Mouse (Mus musculus) heart, embryonic 14.5 days (tissue): ENCODE data around the gene Ccr4. TPM values are rescaled to one million over a fixed set of nuclear protein-coding genes. Genes with fewer than 3 reads are reported as not detected.

Experiments
- ATAC-seq: fragments of 200-750 bp; cut with Nextera tagmentation; 2 replicates; pipeline ENCODE4 v1.8.0; 2017; ENCODE audit warnings: low read depth, moderate TSS enrichment; ENCODE audit not compliant: insufficient number of reproducible peaks, insufficient read depth, low FRiP score
- H3K27ac ChIP-seq, 2 experiments: fragments of 200-500 bp in 1 of 2; fragments of 300-500 bp in 1 of 2; sonication (generic) in 1 of 2; replicated peaks in 1 of 2; 2 replicates each; pipeline ENCODE4 v1.5.1; 2012 to 2014; ENCODE audit warnings: low read depth in 2 of 2, low read length in 2 of 2, control low read depth in 1 of 2, mild to moderate bottlenecking in 1 of 2, mixed read lengths in 1 of 2; ENCODE audit not compliant: control insufficient read depth in 1 of 2, insufficient read depth in 1 of 2
- H3K27me3 ChIP-seq: fragments of 300-500 bp; sonication (generic); 2 replicates; pipeline ENCODE4 v1.6.1; 2014; ENCODE audit warnings: mild to moderate bottlenecking, low read length, control low read depth; ENCODE audit not compliant: control insufficient read depth, insufficient read depth
- H3K36me3 ChIP-seq: fragments of 300-500 bp; sonication (generic); 2 replicates; pipeline ENCODE4 v1.6.1; 2014; ENCODE audit warnings: mild to moderate bottlenecking, control low read depth, low read length, mixed read lengths; ENCODE audit not compliant: control insufficient read depth, insufficient read depth
- H3K4me1 ChIP-seq, 2 experiments: fragments of 200-500 bp in 1 of 2; fragments of 300-500 bp in 1 of 2; sonication (generic) in 1 of 2; 2 replicates each; pipeline ENCODE4 v1.6.1; 2012 to 2014; ENCODE audit warnings: low read length in 2 of 2, control low read depth in 1 of 2, mixed read lengths in 1 of 2; ENCODE audit not compliant: control insufficient read depth in 2 of 2, insufficient read depth in 2 of 2
- H3K4me2 ChIP-seq: fragments of 300-500 bp; sonication (generic); 2 replicates; pipeline ENCODE4 v1.6.1; 2014; ENCODE audit warnings: mild to moderate bottlenecking, low read length
- H3K4me3 ChIP-seq, 2 experiments: fragments of 200-500 bp in 1 of 2; fragments of 300-500 bp in 1 of 2; sonication (generic) in 1 of 2; 2 replicates each; pipeline ENCODE4 v1.5.1; 2012 to 2014; ENCODE audit warnings: low read length in 2 of 2, mild to moderate bottlenecking in 2 of 2, control low read depth in 1 of 2, low read depth in 1 of 2, moderate library complexity in 1 of 2; ENCODE audit not compliant: control insufficient read depth in 1 of 2, insufficient read depth in 1 of 2
- H3K9ac ChIP-seq: fragments of 300-500 bp; sonication (generic); 2 replicates; pipeline ENCODE4 v1.6.1; 2014; ENCODE audit warnings: mild to moderate bottlenecking, low read length
- H3K9me3 ChIP-seq: fragments of 300-500 bp; sonication (generic); 2 replicates; pipeline ENCODE4 v1.6.1; 2016; ENCODE audit warnings: low read length, control low read depth; ENCODE audit not compliant: control insufficient read depth
- WGBS: fragments of 180-500 bp; shearing (Covaris S2); extraction: QIAGEN DNeasy Blood & Tissue Kit; methylation state at CpG from one replicate; pipeline ENCODE4 v1.1.7; 2014; 5-methylcytosine and 5-hydroxymethylcytosine counted together
- polyA plus RNA-seq: library from polyadenylated mRNA; unstranded; fragments of >200 nt; fragmentation: Nextera tagmentation; extraction: Ambion mirVana; gene quantifications from 2 replicates; pipeline ENCODE4 v1.2.1, GENCODE M21; 2014

The Ccr4 gene
- polyA plus RNA-seq: not detected in 2 replicates

DNA sequence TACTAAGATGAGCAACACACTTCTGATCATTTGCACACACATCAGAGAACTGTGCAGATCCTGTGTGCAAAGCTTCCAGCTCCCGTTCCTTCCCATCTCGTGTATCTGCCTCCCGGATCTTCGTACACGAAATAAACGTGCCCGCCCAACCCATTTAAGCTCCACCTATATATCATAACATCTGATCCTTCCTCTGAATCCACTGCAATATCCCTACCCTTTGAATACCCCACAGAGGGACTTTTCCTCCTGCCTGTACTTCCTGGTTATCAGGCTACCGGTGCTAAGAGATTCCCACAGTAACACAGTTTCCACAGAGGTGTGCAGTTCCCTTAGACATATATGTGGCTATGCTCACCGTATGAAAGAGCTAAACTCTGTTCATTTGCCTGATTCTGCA is at the start of gene Ccr4:
Ccr4 (minus strand) TSS at position 101 of the 400 bp plus-strand sequence.
- Histone ChIP-seq H3K27ac (no peak within 1 kb of the TSS), H3K9ac (no peak within 1 kb of the TSS), H3K36me3 (no peaks in the 10 kb centered on the region), H3K27me3 (no peaks in the 10 kb centered on the region), H3K4me2 (no peak within 1 kb of the TSS), H3K9me3 (no peaks in the 10 kb centered on the region), H3K4me3 (no peak within 1 kb of the TSS), H3K4me1 (no peaks in the 10 kb centered on the region)
- WGBS: 84% methylated on average over 9 of the region's 9 CpGs
- no peak for ATAC-seq

DNA sequence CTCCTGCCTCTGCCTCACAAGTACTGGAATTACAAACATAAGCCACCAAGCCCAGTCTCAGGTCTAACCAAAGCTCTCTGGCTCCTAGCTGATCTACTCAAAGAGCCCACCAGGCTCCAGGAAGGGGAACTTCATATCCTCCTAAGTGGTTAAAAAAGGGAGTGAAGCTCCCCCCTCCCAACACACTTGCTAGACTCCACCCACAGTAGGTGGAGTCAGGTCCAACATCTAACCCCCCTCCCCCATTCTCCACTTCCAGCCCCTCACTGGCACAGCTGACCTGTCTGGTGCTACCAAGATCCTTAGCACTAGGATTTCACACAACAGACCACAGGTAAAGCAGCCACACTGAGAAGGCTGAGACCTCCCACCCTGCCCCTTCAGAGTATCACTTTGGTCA is 49.1 kb upstream of the Ccr4 start:
- no peak for ATAC-seq
- peaks cover 9% of the 10 kb centered on the region for H3K27me3 ChIP-seq
- H3K4me3 ChIP-seq: no peak overlapping the region
- peaks cover 9 to 13% of the 10 kb centered on the region in 2 experiments; a peak in 3 of 4 replicates for H3K4me1 ChIP-seq
- H3K9me3 ChIP-seq: no peaks in the 10 kb centered on the region
- H3K27ac ChIP-seq: no peak overlapping the region
- H3K36me3 ChIP-seq: no peaks in the 10 kb centered on the region
- no peak overlapping the region for H3K9ac ChIP-seq
- H3K4me2 ChIP-seq: no peak overlapping the region

DNA sequence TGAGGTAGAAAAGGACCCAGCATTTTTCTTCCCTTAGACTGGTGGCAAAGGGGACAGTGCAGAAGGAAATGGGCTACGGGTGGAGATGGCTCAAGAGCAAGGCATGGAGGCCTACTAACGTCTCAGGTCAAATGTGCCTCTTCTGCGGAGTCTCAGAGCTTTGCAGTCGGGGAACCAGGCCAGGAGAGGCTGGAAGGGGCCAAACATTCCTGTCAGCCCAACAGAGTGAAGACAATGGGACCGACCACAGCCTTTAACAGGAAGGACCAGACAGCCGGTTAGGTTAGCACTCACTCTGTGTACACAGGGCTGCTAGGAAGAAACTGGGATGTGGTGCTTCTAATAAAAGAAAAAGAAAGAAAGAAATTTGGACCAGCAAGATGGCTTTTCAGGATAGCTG is 45.3 kb upstream of the Ccr4 start:
- no peak overlapping the region for H3K9ac ChIP-seq
- no peaks in the 10 kb centered on the region for H3K9me3 ChIP-seq
- H3K4me1 ChIP-seq: peaks cover 13 to 18% of the 10 kb centered on the region in 2 experiments
- 15% methylated on average over 6 of the region's 6 CpGs for WGBS
- no peak overlapping the region for H3K27ac ChIP-seq
- H3K4me3 ChIP-seq: no peak overlapping the region
- no peak for ATAC-seq
- no peaks in the 10 kb centered on the region for H3K27me3 ChIP-seq
- H3K4me2 ChIP-seq: no peak overlapping the region
- H3K36me3 ChIP-seq: no peaks in the 10 kb centered on the region

DNA sequence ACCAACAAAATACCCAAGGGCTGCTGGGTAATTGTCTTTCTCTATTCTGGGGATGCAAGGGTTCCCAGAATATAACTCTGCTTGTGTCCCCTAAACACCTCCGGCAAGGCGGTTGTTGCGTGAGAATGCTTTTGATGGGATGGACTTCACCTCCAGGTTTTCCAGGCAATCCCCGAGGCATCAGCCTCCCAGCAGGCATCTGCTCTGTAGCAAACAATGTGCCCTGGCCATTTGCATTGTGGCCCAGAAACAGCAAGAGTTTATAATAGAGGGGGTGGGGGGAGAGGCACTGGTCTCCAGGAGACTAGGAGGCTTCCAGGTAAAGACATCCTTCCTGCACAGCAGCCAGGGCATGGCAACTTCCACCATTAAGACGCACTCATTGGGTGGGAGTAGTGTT is 44.4 kb upstream of the Ccr4 start:
- Histone ChIP-seq H3K4me1 (peaks cover 14 to 20% of the 10 kb centered on the region in 2 experiments; a peak in 3 of 4 replicates), H3K4me3 (no peak overlapping the region), H3K9ac (no peak overlapping the region), H3K27me3 (no peaks in the 10 kb centered on the region), H3K27ac (no peak overlapping the region), H3K4me2 (no peak overlapping the region), H3K9me3 (no peaks in the 10 kb centered on the region), H3K36me3 (no peaks in the 10 kb centered on the region)
- WGBS: 54% methylated on average over 5 of the region's 5 CpGs
- ATAC-seq: no peak

DNA sequence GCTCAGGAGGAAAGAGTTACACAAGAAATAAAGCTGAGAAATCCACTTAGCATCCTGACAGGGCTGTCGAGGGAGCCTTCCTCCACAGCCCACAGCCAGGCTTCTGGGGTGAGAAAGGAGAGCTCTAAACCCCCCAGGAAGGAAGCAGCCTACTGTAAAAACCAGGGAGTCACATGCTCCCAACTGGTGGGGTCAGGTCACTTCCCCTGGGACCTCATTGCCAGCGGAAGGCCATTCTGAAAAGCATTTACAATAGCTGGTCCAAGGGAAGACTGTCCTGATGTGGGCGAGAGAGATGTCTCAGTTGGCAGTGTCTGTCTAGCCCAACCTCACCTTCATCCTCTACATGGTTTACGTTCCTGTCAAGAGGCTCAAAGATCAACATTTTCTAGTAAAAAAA is 43.8 kb upstream of the Ccr4 start:
- no peak overlapping the region for H3K4me2 ChIP-seq
- H3K4me1 ChIP-seq: peaks cover 15 to 22% of the 10 kb centered on the region in 2 experiments; a peak in 3 of 4 replicates
- no peaks in the 10 kb centered on the region for H3K27me3 ChIP-seq
- H3K36me3 ChIP-seq: no peaks in the 10 kb centered on the region
- no peak overlapping the region for H3K4me3 ChIP-seq
- no peaks in the 10 kb centered on the region for H3K9me3 ChIP-seq
- 61% methylated on average over 4 of the region's 4 CpGs for WGBS
- no peak overlapping the region for H3K27ac ChIP-seq
- H3K9ac ChIP-seq: no peak overlapping the region
- no peak for ATAC-seq

DNA sequence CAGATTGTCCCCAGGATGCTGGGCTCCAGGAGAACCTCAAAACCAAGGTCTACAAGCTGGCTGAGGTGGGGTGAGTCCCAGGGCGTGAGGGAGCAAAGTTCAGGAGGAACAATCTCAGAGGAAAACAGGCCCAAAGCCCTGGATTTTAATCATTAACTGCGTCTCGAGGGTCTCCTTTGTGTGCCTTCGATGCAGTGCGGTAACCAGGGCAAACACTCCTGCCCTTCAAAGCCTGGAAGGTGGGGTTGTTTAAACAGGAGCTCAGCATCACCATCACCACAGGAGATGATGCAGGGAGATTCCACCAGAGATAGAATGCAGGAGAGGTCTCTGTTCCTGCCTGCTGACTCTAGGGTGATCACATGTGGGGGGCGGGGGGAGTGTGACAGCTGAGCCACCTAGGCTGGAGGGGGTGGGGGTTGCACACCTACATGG is 42.9 kb upstream of the Ccr4 start:
- no peak for ATAC-seq
- Histone ChIP-seq H3K27ac (no peak overlapping the region), H3K4me3 (no peak overlapping the region), H3K4me1 (peaks cover 15 to 22% of the 10 kb centered on the region in 2 experiments; a peak in 3 of 4 replicates), H3K9ac (no peak overlapping the region), H3K9me3 (no peaks in the 10 kb centered on the region), H3K27me3 (no peaks in the 10 kb centered on the region), H3K36me3 (no peaks in the 10 kb centered on the region), H3K4me2 (no peak overlapping the region)
- WGBS: 66% methylated on average over 6 of the region's 6 CpGs

DNA sequence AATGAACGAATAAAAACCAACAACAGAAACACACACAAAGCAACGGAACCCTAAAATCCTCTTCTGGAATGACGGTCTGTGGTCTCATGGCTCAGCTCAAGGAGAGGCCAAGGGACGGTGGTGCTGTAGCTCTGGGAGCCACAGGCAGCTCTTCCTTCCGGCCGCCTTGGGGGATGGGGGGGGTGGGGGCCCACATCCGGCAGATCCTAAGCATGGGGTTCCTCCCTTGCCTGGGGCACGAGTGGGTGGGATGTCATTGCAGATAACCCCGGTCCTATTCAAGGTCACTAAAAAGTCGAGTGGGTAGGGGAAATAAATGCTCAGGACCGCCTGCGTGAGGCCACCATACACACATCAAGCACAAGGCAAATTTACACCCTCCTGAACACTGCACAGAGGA is 42.0 kb upstream of the Ccr4 start:
- Histone ChIP-seq H3K4me2 (no peak overlapping the region), H3K27ac (no peak overlapping the region), H3K9ac (no peak overlapping the region), H3K4me1 (peaks cover 16 to 23% of the 10 kb centered on the region in 2 experiments), H3K4me3 (no peak overlapping the region), H3K9me3 (no peaks in the 10 kb centered on the region), H3K36me3 (no peaks in the 10 kb centered on the region), H3K27me3 (no peaks in the 10 kb centered on the region)
- no peak for ATAC-seq
- WGBS: 53% methylated on average over 12 of the region's 12 CpGs

DNA sequence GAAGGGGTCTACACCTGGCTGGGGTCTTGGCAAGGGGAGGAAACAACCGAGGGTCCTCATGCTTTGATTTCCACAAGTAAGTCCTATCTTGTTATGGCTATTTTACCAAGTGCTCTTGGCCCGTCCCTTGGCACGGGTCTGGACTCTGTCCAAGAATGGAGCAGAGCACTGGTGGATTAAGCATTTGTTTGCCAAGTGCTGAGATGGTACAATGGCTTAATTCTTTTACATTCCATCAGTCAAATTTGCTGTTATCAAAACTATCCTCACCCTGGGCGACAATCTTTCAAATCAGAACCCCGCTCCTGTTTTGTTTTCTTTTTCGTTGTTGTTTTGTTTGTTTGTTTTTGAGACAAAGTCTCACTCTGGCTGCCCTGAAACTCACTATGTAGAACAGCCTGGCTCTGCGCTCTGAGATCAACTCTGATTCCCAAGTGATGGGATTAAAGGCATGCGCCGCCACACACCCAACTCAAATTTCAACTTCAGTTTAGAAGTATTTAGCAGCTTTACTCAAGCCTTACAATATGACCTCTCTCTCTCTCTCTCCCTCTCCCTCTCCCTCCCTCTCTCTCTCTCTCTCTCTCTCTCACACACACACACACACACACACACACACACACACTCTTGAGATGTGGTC is 40.2 kb upstream of the Ccr4 start:
- H3K4me2 ChIP-seq: no peak overlapping the region
- ATAC-seq: no peak
- WGBS: 42% methylated on average over 9 of the region's 9 CpGs

More for the DNA sequence above, 40.2 kb upstream of the Ccr4 start:
- Histone ChIP-seq H3K36me3 (no peaks in the 10 kb centered on the region), H3K9me3 (no peaks in the 10 kb centered on the region), H3K27ac (no peak overlapping the region), H3K4me1 (peaks cover 23 to 33% of the 10 kb centered on the region in 2 experiments), H3K27me3 (no peaks in the 10 kb centered on the region), H3K9ac (no peak overlapping the region), H3K4me3 (no peak overlapping the region)
